Mouse (Mus musculus): Measurements from ENCODE around the gene Srgap1. TPM values are rescaled to one million over a fixed set of nuclear protein-coding genes. Genes with fewer than 3 reads are reported as not detected.
"Not testable (repeated sequence)": the region's sequence is repeated elsewhere in the genome, so short reads cannot be mapped to it uniquely, and the experiment has no call there.

The Srgap1 gene
- total RNA-seq, 1 experiment from 2014 or later, result 0.14 TPM

GRCm38 (mm10) chr10:121775990-121776389 is 271.1 kb downstream of the Srgap1 start:
- no peak for ATAC-seq (replicated peaks; ENCODE audit: low read depth, poor library complexity, severe bottlenecking)

DNA sequence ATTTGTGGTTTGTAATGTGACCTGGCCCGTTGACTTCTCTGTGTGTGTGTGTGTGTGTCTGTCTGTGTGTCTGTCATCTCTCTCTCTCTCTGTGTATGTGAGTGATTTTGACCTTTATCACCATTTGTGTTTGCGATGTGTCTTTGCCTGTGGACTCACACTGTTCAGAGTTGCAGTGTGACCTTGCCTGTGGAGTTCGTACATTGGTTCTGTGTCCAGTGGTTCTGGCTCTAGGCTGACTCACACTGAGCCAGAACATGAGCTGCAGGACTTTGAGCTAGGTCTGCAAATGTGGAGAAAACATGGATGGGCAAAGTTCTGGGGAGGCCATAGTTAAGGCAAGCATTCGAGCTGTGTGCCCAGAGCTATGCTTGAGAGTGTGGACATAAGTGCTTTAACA is 273.3 kb downstream of the Srgap1 start:
- no peak for ATAC-seq (replicated peaks; ENCODE audit: low read depth, poor library complexity, severe bottlenecking)

GRCm38 (mm10) chr10:121770624-121771577 is 276.2 kb downstream of the Srgap1 start:
- peak; percentile 91 for ATAC-seq (replicated peaks; ENCODE audit: low read depth, poor library complexity, severe bottlenecking)

GRCm38 (mm10) chr10:121769711-121770110 is 277.4 kb downstream of the Srgap1 start:
- no peak for ATAC-seq (replicated peaks; ENCODE audit: low read depth, poor library complexity, severe bottlenecking)

DNA sequence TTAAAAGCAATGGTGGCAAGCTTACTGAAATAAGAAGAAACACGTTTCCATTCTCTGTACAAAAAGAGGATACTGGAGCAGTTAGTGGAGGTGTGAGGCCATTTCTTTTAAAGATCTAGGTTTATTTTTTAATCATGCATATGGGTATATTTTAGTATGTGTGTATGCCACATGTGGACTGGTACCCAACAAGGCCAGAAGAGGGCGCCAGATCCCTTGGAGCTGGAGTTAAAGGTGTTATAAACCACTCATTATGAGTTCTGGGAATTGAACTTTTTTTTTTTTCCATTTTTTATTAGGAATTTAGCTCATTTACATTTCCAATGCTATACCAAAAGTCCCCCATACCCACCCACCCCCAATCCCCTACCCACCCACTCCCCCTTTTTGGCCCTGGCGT is 279.8 kb downstream of the Srgap1 start:
- ATAC-seq (replicated peaks; ENCODE audit: low read depth, poor library complexity, severe bottlenecking), result not testable (repeated sequence)

- ATAC-seq (replicated peaks; ENCODE audit: low read depth, poor library complexity, severe bottlenecking), result no peak
These were observed 281.7 kb downstream of the Srgap1 start for GRCm38 (mm10) chr10:121765174-121766057.

DNA sequence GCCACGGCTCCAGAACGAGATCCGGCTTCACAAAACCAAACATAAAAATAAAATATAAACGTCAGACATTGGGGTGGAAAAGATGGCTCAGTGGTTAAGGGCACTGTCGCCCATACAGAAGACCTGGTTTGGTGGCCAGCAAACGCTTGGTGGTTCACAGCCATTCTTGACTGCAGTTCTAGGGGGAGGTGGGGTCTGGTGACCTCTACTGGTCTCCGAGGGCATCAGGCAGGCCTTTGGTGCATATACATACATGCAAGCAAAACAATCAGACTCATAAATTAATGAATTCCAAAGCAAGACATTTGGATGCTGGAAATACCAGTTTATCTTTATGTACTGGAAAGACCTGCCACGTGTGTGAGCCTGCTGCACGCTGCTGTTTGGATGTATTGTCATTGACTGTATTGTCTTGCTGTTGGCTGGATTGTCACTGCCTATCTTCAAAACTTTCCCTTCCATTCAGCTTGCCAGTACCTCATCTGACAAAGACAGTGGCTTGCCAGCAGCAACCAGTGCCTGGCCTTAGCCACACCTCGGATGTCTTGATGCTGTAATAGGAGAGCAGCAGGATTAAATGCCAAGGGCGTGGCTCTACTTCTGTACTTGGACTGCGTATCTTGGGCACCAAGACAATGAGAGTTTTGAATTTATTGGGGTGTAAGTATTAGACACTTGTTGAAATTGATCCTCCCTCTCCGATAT is 282.5 kb downstream of the Srgap1 start:
- 0 out of 2 replicates have a peak, but pooled peaks have one; percentile 25 for ATAC-seq (replicated peaks; ENCODE audit: low read depth, poor library complexity, severe bottlenecking)

- no peak; the same call in 1 of the 2 replicates for ATAC-seq (replicated peaks; ENCODE audit: low read depth, poor library complexity, severe bottlenecking)
These were observed 283.9 kb downstream of the Srgap1 start for GRCm38 (mm10) chr10:121763191-121763590.

GRCm38 (mm10) chr10:121762141-121762540 is 285.0 kb downstream of the Srgap1 start:
- ATAC-seq (replicated peaks; ENCODE audit: low read depth, poor library complexity, severe bottlenecking), result no peak

GRCm38 (mm10) chr10:121759095-121759494 is 288.0 kb downstream of the Srgap1 start:
- peak; percentile 42; the same call in 1 of the 2 replicates for ATAC-seq (replicated peaks; ENCODE audit: low read depth, poor library complexity, severe bottlenecking)

DNA sequence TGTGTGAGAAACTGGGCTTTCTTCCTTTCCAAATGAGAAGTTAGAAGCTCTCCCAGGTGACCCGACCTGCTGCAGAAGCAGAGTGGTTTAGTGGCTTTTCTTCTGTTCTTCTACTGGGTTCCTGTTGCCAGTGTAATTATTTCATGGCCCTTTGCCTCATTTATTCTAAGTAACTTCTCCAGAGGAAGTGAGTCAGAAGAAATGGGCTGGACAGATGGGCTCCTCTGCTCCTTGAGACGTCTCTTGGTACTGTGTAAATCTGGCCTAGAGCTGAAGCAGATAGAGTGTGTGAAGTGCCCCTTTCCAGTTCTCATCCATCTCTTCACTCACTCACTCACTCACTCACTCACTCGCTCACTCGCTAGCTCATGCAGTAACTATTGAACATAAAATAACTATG is 290.4 kb downstream of the Srgap1 start:
- ATAC-seq (replicated peaks; ENCODE audit: low read depth, poor library complexity, severe bottlenecking), result no peak

- no peak for ATAC-seq (replicated peaks; ENCODE audit: low read depth, poor library complexity, severe bottlenecking)
These were observed 291.3 kb downstream of the Srgap1 start for GRCm38 (mm10) chr10:121755822-121756221.

DNA sequence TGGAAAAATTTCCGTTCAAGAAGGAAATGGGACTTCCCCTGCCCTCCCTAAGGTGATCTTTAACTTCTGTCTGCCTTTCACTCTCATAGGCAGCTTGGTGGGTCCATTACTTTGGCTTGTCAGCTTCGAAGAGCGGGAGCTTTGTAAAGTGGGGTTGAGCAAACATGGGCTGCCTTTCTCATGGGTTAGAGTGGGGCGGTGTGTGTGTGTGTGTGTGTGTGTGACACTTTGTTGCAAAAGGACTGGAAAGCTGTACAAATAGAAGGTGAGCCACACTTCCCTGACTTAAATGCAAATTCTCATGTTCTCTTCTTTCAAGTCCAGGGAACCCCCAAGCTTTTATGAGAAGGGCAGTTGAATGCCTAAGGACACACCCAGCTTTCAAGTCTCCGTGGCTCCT is 292.9 kb downstream of the Srgap1 start:
- ATAC-seq (replicated peaks; ENCODE audit: low read depth, poor library complexity, severe bottlenecking), result no peak

DNA sequence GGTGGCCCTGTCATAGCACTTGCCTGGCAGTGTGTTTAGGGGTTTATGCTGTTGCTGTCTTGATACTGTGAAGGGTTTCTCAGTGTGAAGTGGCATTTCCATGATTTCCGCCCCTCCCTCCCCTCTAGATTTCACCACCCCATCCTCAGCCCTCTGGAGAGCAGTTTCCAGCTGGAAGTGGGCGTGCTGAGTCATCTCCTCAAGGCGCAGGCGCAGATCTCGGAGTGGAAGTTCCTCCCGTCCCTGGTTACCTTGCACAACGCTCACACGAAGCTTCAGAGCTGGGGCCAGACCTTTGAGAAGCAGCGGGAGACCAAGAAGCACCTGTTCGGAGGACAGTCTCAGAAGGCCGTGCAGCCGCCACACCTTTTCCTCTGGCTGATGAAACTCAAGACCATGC is 296.9 kb downstream of the Srgap1 start:
- no peak for ATAC-seq (replicated peaks; ENCODE audit: low read depth, poor library complexity, severe bottlenecking)

DNA sequence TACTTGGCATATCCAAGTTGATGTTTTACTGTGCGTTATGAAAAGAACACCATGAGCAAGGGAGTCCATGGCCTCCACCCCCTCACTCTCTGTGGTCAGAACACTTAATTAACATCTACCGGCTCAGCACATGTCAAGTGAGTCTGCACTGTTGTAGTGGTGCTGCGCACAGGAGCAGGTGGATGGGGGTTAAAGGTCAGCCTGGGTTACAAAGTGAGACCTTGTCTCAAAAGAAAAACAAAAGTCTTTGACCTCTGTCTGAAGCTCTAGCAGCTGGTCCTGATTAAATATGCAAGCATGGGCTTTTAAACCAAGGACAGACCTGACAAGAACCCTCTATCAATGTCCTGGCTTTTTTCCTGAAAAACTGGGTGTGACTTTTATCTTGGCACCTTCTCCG is 304.8 kb downstream of the Srgap1 start:
- ATAC-seq (replicated peaks; ENCODE audit: low read depth, poor library complexity, severe bottlenecking), result no peak

GRCm38 (mm10) chr10:121739548-121740505 is 307.3 kb downstream of the Srgap1 start, which contains the start of gene BC048403:
Gene BC048403, plus strand, starts transcription at chr10:121739937.
- ATAC-seq (replicated peaks; ENCODE audit: low read depth, poor library complexity, severe bottlenecking), result peak; percentile 92

DNA sequence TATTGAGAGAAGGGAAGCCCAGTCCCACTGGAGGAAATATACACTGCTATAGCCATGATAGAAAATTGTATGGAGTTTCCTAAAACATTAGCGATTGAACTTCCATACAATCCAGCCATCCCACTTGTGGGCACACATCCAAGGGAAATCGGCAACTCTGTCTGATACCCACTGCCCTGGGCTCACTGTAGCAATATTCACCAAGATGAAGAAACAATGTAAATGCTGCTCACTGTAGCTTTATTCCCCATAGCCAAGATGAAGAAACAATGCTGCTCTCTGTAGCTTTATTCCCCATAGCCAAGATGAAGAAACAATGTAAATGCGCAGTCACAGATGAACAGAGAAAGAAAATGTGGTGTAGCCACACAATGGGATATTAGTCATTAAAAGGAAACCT is 309.9 kb downstream of the Srgap1 start:
- no peak for ATAC-seq (replicated peaks; ENCODE audit: low read depth, poor library complexity, severe bottlenecking)

- ATAC-seq (replicated peaks; ENCODE audit: low read depth, poor library complexity, severe bottlenecking), result no peak
These were observed 314.6 kb downstream of the Srgap1 start for GRCm38 (mm10) chr10:121732542-121732941.
